Mouse (Mus musculus): Measurements from ENCODE around the gene Cxcr2. TPM values are rescaled to one million over a fixed set of nuclear protein-coding genes. Genes with fewer than 3 reads are reported as not detected.

The Cxcr2 gene
- total RNA-seq (2021): under 1 TPM; 0.11 to 0.17 TPM
- long read RNA-seq, experiment 1, partial matches to known transcripts: 0 of 1 reads
- long read RNA-seq, experiment 1, other reads (novel, unspliced or antisense): 1 of 1 reads
- long read RNA-seq, experiment 2: 0 reads

DNA sequence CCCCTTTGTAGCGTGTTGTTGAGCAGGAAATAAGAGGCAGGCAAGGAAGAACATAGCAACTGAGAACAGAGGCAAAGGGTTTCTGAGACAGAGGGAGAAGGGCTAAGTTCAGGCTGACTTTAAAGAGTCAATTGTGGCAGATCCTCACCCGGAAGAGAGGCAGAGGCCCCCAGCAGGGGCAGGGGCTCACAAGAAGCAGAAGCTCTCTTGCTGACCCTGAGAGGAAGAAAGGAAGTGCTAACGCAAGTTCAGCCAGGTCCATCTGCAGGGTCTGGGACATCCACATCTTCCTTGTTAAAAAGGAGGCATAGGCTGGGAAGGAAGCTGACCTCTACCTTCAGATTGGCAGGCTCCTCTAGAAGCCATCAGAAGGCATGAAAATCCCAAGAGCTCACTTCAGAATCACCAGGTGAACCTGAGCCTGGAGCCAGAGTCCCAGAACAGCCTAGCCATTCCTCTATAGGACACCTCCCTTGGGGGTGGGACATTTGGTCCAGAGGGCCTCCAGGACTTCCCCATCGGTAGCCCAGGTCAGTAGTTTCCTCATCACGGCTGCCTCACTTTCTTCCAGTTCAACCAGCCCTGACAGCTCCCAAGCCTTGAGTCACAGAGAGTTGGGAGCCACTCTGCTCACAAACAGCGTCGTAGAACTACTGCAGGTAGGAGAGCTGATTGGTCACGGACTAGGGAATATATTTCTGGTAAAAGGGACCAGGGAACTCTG, at the start of gene Cxcr2:
Gene Cxcr2, plus strand, starts transcription at position 529 of the 724 bp plus-strand sequence.
- intact Hi-C loops (cut with DNase I): no loop called here
- DNase-seq (ENCODE audit: low spot score in 2 of 2): no peak

DNA sequence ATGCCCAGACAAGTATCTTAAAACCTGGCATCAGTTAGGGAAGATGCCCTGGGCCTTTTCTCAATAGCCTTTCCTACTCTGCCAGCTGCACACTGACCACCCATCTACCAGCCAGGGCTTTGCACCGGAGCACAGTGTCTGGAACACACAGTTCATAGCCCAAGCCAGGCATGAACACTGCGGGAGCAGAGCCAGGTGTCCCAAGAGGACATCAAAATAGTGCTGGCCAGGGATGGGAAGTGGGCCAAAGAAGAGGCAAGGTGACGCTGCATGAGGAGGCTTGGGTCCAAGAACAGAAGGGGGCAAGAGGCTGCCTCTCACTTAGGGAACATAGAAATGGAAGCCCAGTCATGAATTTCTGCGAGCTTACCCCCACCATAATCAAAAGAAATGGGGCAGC, 48.1 kb upstream of the Cxcr2 start:
- no peak for DNase-seq (ENCODE audit: low spot score in 2 of 2)
- intact Hi-C loops (cut with DNase I): no loop called here

DNA sequence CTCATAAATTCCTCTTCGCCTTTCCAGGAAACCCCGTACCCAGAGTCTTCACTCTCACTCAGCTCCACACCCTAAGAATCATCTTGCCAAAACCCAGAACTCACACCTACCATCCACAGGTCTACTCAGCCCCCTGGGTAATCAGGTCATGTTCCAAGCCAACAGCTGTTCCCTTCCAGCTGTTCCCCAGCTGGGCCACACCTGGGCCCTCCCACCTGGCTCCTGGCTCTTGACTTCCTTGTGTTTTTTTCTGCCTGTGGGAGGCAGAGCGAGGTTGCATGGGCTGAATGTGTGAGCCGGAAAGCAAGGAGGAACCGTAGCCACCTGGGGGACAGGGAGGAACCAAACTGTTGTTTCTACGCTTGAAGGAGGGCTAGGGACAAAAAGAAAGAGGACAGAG, 47.6 kb upstream of the Cxcr2 start:
- DNase-seq (ENCODE audit: low spot score in 2 of 2): no peak
- intact Hi-C loops (cut with DNase I): no loop called here

DNA sequence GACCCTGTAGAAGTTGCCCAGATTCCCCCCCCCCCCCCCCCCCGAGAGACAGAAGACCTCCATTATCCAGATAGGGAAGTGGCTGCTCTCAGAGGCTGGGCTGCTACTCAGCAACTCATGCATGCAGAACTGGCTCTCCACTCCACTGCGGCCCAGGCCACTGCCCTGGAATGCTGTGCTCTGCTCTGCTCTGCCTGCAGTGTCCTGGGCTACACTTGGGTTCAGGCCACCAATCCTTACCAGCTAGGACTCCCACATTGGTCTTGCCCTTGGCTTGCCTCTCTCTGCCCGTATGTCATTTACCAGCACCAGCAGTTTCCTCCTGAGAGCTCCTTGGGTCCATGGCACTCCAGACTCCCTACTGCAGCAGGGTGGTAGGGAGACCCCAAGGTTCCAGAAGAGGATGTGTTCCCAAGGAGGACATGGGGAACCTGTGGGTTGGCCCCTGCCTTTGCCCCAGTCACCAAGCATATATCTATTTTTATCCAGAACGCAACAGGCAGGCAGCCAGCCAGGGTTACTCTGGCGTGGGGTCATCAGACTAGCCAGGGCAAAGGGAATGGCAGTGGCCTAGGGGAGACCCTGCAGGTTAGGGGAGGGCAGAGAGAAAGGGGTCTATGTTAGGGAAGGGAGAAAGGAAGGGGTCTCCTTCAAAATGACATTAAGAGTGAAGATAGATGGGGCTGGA, 45.7 kb upstream of the Cxcr2 start:
- no peak for DNase-seq (ENCODE audit: low spot score in 2 of 2)
- intact Hi-C loops (cut with DNase I): no loop called here

DNA sequence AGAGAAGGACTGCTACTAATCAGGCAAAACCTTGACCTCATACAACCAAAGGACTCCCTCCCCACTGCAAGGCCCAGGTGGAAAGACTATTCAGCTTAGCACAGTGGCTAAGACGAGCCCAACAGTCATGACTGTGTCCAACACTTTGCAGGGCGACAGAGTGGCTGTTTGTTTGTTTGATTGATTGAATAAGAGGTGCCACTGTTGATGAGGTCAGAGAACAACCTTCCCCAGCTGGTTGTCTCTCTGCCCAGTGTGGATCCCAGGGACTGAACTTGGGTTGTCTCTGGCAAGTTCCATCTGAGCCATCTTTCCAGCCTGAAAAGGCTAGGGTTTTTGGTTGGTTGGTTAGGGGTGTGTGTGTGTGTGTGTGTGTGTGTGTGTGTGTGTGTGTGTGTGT, 44.1 kb upstream of the Cxcr2 start:
- no peak for DNase-seq (ENCODE audit: low spot score in 2 of 2)
- intact Hi-C loops (cut with DNase I): no loop called here

DNA sequence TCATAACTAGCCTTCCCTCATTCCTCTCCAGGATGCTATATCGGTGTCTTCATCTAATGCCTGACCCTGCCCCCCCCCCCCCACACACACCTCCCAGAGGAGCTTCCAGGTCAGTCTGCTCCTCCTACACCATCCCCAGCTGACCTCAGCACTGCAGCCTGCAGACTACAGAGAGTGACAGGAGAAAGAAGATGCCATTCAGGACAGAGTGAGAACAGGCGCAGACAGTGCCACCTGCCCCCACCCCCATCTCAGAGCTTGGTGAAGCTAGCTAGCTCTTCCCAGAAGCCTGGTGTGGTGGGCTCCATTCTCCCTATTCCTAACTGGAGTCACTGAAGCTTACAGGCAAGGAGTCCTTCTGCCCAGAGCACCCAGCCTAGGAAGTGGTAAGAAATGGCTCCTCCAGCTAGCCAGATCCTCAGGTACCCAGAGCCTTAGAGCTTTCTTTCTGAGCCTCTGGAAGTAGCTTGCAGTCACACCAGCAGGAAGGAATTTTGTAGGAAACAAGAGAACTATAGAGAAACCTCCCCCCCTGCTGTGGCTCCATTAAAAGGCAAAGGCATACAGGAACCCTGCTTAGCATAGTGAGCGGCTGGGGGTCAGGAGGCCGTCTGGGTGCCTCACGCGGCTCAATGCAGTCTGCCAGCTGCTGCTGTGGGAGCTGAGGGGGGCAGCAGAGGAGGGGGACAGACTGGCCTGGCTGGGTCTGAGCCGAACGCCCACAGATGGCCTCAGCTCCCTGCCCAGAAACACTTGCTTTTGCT, 42.7 kb upstream of the Cxcr2 start:
- no peak for DNase-seq (ENCODE audit: low spot score in 2 of 2)
- intact Hi-C loops (cut with DNase I): no loop called here

DNA sequence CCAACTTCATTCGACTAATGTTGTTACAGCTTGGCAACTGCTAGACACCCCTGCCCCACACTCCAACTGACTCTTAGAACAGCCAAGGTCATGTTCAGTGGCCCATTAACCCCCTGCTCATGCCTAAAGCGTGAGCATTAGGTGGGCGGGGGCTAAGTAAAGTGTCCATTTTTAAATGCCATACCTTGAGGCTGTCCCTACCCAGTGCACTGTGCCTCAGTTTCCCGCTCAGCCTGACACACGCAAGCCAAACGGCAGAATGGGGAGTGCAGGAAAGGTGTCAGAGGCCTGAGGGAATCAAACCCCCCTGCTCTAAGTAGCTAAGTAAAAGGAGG, 42.1 kb upstream of the Cxcr2 start:
- no peak for DNase-seq (ENCODE audit: low spot score in 2 of 2)
- intact Hi-C loops (cut with DNase I): no loop called here

DNA sequence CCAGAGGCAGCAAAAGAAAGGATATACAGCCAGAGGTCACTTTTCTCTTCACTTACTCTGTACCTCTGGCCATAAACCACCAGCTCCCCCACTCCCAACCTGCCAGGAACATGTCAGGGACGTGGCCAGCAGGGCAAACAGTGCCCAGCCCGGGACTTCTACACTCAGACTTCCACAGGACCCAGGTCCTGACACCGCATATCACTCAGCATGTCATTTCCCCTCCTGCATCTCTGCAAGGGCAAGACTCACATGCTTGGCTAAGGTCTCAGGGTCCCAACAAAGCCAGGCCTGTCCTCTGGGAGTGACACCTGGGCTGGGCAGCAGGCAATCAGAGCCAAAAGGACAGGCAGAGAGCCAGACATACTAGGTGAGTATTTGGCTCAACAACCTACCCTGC, 40.7 kb upstream of the Cxcr2 start:
- DNase-seq (ENCODE audit: low spot score in 2 of 2): no peak
- intact Hi-C loops (cut with DNase I): no loop called here

DNA sequence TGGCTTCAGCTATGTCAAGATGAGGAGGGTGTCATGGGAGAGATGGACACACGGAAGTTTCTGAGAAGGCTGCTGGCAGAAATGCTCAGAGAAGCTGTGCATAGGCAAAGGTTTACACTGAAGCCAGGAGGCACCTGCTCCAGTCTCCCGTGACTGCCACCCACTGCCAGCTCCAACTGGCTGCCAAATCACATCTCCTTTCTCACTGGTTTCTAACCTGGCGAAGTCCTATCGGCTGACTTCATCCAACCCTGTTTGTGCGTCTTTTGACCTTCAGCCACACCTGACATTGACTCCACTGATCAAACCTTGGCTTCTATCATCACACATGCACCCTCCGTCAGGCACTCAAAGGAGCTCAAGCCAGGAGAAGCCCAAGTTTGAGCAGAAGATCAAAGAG, 35.9 kb upstream of the Cxcr2 start:
- DNase-seq (ENCODE audit: low spot score in 2 of 2): no peak
- intact Hi-C loops (cut with DNase I): no loop called here

DNA sequence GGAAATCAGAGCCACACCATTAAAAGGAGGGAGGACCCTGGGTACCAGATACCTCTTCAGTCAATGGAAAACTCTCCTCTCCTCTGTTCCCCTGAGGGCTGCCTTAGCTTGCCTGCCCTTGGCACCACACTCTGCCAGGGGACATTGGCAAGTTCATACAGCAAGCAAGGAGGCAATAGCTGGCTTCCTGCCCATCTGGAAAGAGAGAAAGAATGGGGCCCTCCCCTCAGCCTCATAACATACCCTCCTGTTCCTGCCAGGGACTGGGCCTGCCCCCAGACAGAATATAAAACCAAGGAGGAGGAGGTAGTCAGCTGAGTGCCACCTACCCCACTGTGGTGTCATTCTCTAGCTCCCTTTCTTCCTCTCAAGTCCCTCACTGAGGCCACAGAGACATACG, 34.7 kb upstream of the Cxcr2 start:
- no peak for DNase-seq (ENCODE audit: low spot score in 2 of 2)
- intact Hi-C loops (cut with DNase I): no loop called here

DNA sequence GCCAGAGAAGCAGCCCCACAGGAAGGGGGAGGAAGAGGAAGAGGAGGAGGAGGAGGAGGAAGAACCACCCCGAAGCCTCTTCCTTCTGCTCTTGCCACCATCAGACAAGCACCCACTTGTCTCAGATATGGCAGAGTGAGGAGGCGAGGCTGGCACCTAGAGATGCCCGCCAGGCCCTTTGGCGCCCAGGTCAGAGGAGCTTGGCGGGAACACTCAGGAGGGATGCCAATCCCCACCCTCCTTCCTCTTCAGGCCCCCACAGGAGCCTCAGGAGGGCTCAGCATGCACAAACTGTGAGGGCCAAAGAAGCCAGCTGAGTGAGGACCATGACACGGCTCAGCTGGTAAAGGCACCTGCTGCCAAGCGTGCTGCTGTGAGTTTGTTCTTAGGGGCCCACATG, 32.7 kb upstream of the Cxcr2 start:
- no peak for DNase-seq (ENCODE audit: low spot score in 2 of 2)
- intact Hi-C loops (cut with DNase I): loop anchor here (5.0 kb wide), 1 partner anchor 39 kb away; no protein-coding TSS in a partner anchor

DNA sequence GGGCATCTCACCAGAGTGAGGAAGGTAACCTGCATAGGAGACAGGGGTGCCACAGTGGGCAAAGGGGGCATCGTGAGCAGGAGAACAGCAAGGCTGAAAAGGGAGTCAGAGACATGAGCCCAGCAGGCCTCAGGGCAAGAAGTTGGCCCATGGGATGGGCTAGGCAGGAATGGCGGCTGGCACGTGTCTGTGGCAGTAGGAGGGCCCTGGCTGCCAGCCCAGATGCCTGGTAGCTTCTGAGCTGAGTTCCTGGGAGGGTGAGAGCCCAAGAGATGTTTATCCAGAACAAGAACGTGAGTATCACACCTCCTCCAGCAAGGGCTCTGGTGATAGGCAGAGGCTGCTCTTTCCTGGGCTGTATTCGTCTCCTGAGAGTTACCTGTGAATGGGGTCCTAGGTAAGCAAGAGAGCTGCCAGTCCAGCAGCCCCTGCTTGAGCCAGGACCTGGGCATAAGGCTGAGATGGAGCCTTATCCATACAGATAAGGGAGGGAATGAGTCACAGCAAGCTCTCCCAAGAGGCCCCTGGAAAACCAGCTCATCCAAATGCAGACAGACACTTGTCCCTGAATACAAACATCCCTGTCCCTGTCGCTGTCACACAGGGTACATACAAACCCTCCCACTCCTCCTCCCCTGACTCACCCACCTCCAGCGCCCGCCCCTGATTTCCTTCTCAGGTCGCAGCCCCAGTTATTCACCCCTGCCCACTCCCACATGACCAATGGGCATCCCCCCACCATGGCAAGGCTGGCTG, 31.8 kb upstream of the Cxcr2 start:
- intact Hi-C loops (cut with DNase I): loop anchor here (5.0 kb wide), 1 partner anchor 40 kb away; no protein-coding TSS in a partner anchor
- DNase-seq (ENCODE audit: low spot score in 2 of 2): peak; percentile 64 to 86

DNA sequence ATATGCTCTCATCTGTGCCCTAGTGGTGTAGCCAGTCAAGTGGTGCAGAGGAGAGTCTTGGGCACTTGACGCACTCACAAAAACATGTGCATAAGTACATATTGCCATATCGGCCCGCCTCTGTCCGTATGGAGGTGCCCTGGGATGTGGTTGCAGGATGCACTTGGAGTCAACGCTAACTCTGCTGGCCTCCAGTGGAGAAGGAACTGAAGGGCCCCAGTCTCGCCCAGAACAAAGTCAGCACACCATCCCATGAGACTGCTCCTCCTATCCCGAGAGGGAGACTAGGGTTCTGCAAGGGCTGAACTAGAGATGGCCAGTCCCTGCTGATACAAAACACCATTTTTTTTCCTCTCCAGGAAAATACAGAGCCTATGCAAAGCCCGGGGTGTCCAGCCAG, 30.6 kb upstream of the Cxcr2 start:
- intact Hi-C loops (cut with DNase I): loop anchor here (5.0 kb wide), 1 partner anchor 41 kb away; no protein-coding TSS in a partner anchor
- DNase-seq (ENCODE audit: low spot score in 2 of 2): no peak

DNA sequence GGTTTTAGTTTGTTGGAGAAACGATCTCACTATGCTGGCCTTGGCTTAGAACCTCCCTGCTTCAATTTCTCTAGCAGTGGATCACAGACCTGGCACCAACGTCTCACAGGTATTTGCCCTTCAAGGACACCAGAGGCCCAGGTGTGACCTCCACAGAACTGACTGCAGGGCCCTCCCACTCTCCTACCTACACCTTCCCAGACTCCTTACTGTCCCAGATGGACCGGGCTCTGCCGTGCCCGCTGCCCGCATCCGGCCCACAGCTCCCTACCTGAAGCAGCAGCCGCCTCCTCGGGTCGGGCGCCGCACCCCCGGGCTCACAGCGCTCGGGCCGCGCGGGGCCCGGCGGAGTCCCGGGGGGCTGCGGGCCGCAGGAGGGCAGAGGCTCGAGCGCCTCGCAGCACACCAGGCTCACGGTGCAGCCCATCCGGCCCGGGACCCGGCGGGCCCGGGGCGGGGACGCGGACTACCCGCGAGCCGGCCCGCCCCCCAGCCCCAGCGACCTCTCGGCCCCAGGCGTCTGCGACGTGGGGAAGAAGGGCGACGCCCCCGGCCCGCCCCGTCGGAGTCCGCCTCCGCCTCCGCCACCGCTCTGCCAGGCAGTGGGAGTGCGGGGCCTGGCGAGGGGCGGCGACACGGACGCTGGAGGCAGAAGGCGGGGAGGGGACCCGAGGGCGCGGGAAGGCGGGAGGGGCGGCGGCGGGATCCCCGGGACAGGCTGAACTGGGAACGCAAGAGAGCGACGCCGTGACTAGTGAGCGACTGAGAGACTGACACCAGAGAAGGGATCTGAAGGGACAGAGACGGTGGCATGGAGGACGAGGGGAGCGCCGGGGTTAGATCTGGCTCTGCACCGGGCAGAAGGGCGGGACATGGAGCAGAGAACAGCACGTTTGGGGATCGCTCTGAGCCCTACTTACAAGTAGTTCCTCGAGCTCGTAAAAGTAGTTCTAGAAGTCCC, 29.5 kb upstream of the Cxcr2 start, which contains the start of gene Tns1:
Gene Tns1, minus strand, starts transcription at position 429 of the 961 bp plus-strand sequence.
- intact Hi-C loops (cut with DNase I): loop anchor here (2.0 to 5.0 kb wide), 2 partner anchors 42 to 222 kb away; no protein-coding TSS in a partner anchor
- DNase-seq (ENCODE audit: low spot score in 2 of 2): no peak

DNA sequence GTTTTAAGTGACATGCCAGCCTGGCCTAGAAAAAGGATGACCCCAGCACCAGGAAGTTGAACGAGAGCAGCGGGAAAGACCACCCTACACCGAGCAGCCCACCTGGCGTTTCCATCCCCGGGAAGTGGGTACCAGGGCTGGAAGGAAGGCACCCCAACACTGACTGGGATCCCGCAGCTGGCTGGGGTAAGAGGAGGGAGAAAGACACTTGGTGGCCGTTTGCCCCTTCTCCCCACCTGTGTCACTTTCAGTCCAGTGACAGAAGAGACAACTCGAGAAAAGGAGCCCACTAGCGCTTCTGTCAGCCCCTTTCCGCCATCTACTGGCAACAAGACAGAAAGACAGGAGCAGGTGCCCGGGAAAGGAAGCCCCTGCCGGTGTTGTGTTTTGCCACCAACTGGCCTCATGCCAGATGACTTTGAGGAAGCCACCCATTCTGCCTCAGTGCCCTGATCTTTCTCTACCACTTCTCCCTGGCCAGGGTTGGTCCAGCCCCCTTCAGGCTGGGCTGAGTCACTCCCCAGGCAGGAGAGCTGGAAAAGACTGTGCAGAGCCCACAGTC, 28.7 kb upstream of the Cxcr2 start, which contains the start of gene Rufy4:
Gene Rufy4, plus strand, starts transcription at position 551 of the 562 bp plus-strand sequence.
- intact Hi-C loops (cut with DNase I): loop anchor here (2.0 to 5.0 kb wide), 3 partner anchors 43 to 222 kb away; no protein-coding TSS in a partner anchor
- peak; percentile 76 to 77 for DNase-seq (ENCODE audit: low spot score in 2 of 2)

DNA sequence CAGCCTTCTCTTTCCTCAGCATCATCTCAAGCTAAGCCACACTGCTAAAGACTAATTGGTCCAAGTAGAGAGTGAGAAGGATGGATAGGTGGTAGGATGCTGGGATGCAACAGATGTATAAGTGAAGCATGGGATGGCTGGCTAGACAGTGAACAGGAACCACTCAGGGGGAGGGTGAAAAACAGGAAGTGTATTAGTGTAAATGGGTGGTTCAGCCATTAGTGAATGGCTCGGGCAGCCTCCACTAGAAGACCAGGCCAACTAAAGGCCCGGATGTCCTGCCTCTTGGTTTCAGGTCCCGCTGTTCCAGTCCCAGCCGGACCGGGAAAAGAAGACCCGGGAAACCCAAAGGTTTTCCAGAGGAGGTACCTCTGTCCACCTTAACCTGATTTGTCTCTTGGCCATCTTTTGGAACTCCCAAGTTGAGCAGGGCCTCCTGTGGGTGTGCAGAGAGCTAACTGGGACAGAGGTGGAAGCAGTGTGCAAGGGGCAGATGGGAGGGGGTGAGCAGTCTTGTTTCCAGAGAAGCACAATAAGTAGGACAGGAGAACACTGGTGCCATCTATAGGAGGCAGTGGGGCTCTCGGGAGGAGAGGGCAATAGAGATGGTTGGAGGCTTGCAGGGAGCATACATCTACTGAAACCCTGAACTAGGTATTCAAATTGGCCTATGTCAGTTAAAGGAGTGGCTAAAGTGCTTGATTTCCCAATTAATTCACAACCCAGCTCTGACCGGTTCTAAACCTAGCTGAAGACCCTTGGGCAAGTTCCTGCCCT, 22.7 kb upstream of the Cxcr2 start:
- intact Hi-C loops (cut with DNase I): no loop called here
- no peak for DNase-seq (ENCODE audit: low spot score in 2 of 2)

DNA sequence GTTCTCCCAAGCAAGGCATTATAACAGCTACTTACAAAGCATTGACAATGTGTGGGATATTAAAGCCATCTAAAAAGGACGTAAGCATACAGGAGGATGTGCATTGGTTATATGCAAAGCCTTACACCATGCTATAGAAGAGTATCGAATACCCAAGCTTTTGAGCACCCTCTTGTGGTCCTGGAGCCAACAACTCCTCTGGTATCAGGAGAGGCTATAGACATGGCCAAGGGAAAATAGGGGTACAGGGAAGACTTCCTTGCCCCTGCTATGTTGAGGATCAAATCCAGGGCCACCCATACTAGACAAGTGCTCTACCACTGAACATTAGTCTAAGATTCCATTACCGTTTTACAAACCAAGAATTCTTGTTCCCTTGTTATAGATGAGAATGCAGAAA, 21.8 kb upstream of the Cxcr2 start:
- DNase-seq (ENCODE audit: low spot score in 2 of 2): no peak
- intact Hi-C loops (cut with DNase I): no loop called here
